Mouse (Mus musculus) liver, adult (tissue): ENCODE measurements around the gene Scoc.

Source experiments
- GATA4 ChIP-seq: IDR thresholded peaks from 2 replicates; pipeline ENCODE4 v1.6.1; 2014; ENCODE audit warnings: mild to moderate bottlenecking, low read length; ENCODE audit not compliant: insufficient replicate concordance

Gene Scoc

GRCm38 (mm10) chr8:83417970-83418369 lies 40.2 kb downstream of the Scoc start:
- TF ChIP-seq GATA4 = no peak

DNA sequence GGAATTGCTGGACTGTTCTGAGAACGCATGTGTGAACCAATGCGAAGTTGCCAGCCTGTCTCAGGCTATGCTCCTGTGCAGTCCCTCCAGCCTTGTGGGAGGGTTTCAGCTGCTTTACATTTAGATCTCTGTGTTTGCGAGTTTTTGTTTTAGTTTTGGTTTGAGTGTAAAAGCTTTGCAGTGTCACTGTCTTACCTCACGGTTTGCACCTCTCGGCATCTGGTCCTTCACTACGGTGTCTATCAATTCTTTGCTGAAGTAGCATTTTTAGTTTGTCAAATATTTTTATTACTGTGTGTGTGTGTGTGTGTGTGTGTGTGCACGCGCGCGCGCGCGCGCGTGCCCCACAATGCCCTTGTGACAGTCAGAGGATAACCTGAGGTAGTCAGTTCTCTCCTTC lies 41.3 kb downstream of the Scoc start:
- TF ChIP-seq GATA4 = no peak

DNA sequence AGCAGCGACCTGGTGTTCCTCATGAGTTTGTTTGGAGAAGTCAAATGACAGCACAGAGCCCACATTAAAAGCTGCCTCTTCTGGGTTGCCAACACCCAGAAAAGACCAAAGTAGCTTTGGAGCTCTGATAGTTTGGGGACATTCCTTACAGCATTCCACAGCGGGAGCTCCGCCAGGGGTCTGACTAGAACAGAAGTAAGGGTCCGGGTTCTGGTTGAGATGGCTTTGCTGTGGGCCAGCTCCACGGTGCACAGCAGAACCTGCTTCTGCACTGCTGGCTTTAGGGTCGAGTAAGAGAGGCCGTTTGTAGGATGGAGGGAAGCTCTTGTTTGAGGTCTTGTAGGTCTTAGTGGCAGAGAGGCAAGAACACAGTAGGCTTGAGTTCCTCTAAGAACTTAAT lies 49.7 kb downstream of the Scoc start:
- no peak for TF ChIP-seq GATA4

- TF ChIP-seq GATA4 = no peak
Observed at GRCm38 (mm10) chr8:83406836-83407235, 51.4 kb downstream of the Scoc start.

DNA sequence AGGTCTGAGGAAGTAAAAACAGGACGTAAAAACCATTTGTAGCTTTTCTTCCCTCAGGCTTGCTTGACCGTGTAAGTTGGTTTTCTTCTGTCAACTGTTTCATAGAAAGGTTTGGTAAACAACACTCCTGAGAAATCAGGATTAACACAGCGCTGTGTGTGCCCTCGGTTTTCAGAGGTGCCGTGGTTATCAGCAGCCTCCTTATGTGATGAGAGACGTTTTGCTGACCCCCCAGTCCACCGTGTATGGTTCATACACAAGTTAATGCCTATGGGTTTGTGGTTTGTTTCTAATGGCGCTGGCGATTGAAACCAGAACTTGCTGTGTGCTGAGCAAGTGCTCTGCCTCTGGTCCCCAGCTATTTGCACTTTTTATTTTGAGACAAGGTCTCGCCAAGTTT lies 52.6 kb downstream of the Scoc start:
- TF ChIP-seq GATA4 = no peak

GRCm38 (mm10) chr8:83397726-83398125 lies 60.5 kb downstream of the Scoc start:
- no peak for TF ChIP-seq GATA4

- TF ChIP-seq GATA4 = no peak
Observed at GRCm38 (mm10) chr8:83396680-83397079, 61.5 kb downstream of the Scoc start.

- no peak for TF ChIP-seq GATA4
Observed at GRCm38 (mm10) chr8:83394325-83394724, 63.9 kb downstream of the Scoc start.

- no peak for TF ChIP-seq GATA4
Observed at GRCm38 (mm10) chr8:83392521-83392920, 65.7 kb downstream of the Scoc start.

- TF ChIP-seq GATA4 = no peak
Observed at GRCm38 (mm10) chr8:83390006-83390701, 68.0 kb downstream of the Scoc start.

GRCm38 (mm10) chr8:83389316-83390005 lies 68.7 kb downstream of the Scoc start, which contains the start of gene Clgn:
Clgn (plus strand) TSS chr8:83389867.
- no peak for TF ChIP-seq GATA4

- TF ChIP-seq GATA4 = no peak
Observed at GRCm38 (mm10) chr8:83382850-83383249, 75.3 kb downstream of the Scoc start.

GRCm38 (mm10) chr8:83381016-83381415 lies 77.2 kb downstream of the Scoc start:
- TF ChIP-seq GATA4 = no peak

- TF ChIP-seq GATA4 = no peak
Observed at GRCm38 (mm10) chr8:83380141-83380540, 78.0 kb downstream of the Scoc start.
